8 mouse cellular contexts compared by ENCODE assay signal in genomic region chr14:47276036-47276603, GRCm38 (mm10). TPM values are rescaled to one million over a fixed set of nuclear protein-coding genes. Genes with fewer than 3 reads are reported as not detected.
DNase-seq lines count a peak whose midpoint lies in the region; ATAC-seq and TF ChIP-seq lines count a peak whose summit lies in the region.

No protein-coding gene starts in this region.

- H3K27me3 ChIP-seq in kidney, embryonic 14.5 days (ENCODE audit: control insufficient read depth, insufficient read depth, low read length), result no peaks in the 10 kb centered on the region
- no peaks in the 10 kb centered on the region for H3K27me3 ChIP-seq in G1E (ENCODE audit: insufficient read depth, low read length)
- no peaks in the 10 kb centered on the region for H3K27me3 ChIP-seq in forebrain, embryonic 10.5 days (ENCODE audit: poor library complexity, severe bottlenecking)
- H3K27me3 ChIP-seq in limb, embryonic 14.5 days (ENCODE audit: control insufficient read depth, insufficient read depth, low read length), result no peaks in the 10 kb centered on the region
- no peaks in the 10 kb centered on the region for H3K27me3 ChIP-seq in myocyte (ENCODE audit: control insufficient read depth, insufficient read depth, insufficient read length)

- H3ac ChIP-seq in myocyte (ENCODE audit: control insufficient read depth, insufficient read length), result peak overlapping the region; percentile 11

- 1% methylated on average over 22 of the region's 22 CpGs for WGBS in kidney, embryonic 14.5 days
- 3% methylated on average over 22 of the region's 22 CpGs for WGBS in forebrain, embryonic 10.5 days
- WGBS in limb, embryonic 14.5 days, result 2% methylated on average over 22 of the region's 22 CpGs

- H3K36me3 ChIP-seq in kidney, embryonic 14.5 days (ENCODE audit: control insufficient read depth, insufficient read depth, low read length), result peaks cover 22% of the 10 kb centered on the region
- peaks cover 48% of the 10 kb centered on the region for H3K36me3 ChIP-seq in G1E (replicated peaks)
- peaks cover 46% of the 10 kb centered on the region for H3K36me3 ChIP-seq in forebrain, embryonic 10.5 days (replicated peaks)
- H3K36me3 ChIP-seq in limb, embryonic 14.5 days (ENCODE audit: control insufficient read depth, insufficient read depth, low read length), result peaks cover 21% of the 10 kb centered on the region
- no peaks in the 10 kb centered on the region for H3K36me3 ChIP-seq in myocyte (ENCODE audit: control insufficient read depth, insufficient read depth)

- no peak; the same call in 1 of the 2 replicates for ATAC-seq in kidney, embryonic 14.5 days (ENCODE audit: low FRiP score, low TSS enrichment)
- ATAC-seq in G1E (ENCODE audit: extremely low read depth, insufficient number of reproducible peaks, low FRiP score, poor library complexity, severe bottlenecking), result peak; percentile 43; the same call in 1 of the 2 replicates
- ATAC-seq in limb, embryonic 14.5 days (ENCODE audit: low FRiP score, low read depth), result no peak

- peaks cover 13% of the 10 kb centered on the region for H3K4me1 ChIP-seq in kidney, embryonic 14.5 days (ENCODE audit: control insufficient read depth, insufficient read depth, low read length)
- peaks cover 15% of the 10 kb centered on the region for H3K4me1 ChIP-seq in G1E (ENCODE audit: insufficient read depth, low read depth, low read length)
- peaks cover 30% of the 10 kb centered on the region for H3K4me1 ChIP-seq in forebrain, embryonic 10.5 days
- H3K4me1 ChIP-seq in limb, embryonic 14.5 days (ENCODE audit: control insufficient read depth, insufficient read depth, low read length), result peaks cover 11% of the 10 kb centered on the region

- peak overlapping the region; percentile 91 for H3K9ac ChIP-seq in kidney, embryonic 14.5 days (ENCODE audit: low read depth, low read length)
- peak overlapping the region; percentile 75 for H3K9ac ChIP-seq in limb, embryonic 14.5 days (ENCODE audit: low read depth, low read length, severe bottlenecking)

- H3K27ac ChIP-seq in kidney, embryonic 14.5 days (ENCODE audit: low read depth, low read length), result peak overlapping the region; percentile 97
- peak overlapping the region; percentile 99 for H3K27ac ChIP-seq in forebrain, embryonic 10.5 days
- peak overlapping the region; percentile 58; the same call in 1 of the 2 replicates for H3K27ac ChIP-seq in limb, embryonic 14.5 days (replicated peaks; ENCODE audit: low read depth, low read length)

- no peak for TF ChIP-seq POLR2A in limb, embryonic 14.5 days (IDR thresholded peaks at IDR 0.05; ENCODE audit: borderline replicate concordance, extremely low read depth, insufficient read depth, insufficient read length)
- TF ChIP-seq POLR2A in myocyte (IDR thresholded peaks at IDR 0.05; ENCODE audit: insufficient read length, low read depth), result no peak

- DNase-seq in kidney, postnatal 4 days, result no peak
- peak; percentile 39 for DNase-seq in G1E (ENCODE audit: low spot score)
- DNase-seq in forebrain, embryonic 10.5 days (ENCODE audit: extremely low spot score, low spot score), result peak; percentile 31
- peak; percentile 9 for DNase-seq in limb, embryonic 14.5 days (ENCODE audit: low spot score)
- DNase-seq in ovary, adult 18-20 months (ENCODE audit: low spot score), result no peak
- no peak for DNase-seq in gastrocnemius, postnatal 25 days

- H3K4me2 ChIP-seq in kidney, embryonic 14.5 days (replicated peaks; ENCODE audit: low read depth, low read length), result peak overlapping the region; percentile 69
- peak overlapping the region; percentile 75 for H3K4me2 ChIP-seq in limb, embryonic 14.5 days (replicated peaks; ENCODE audit: low read depth, low read length, severe bottlenecking)
- H3K4me2 ChIP-seq in myocyte (ENCODE audit: low read depth), result peak overlapping the region; percentile 85

- H3K4me3 ChIP-seq in kidney, embryonic 14.5 days (ENCODE audit: low read length), result peak overlapping the region; percentile 81
- H3K4me3 ChIP-seq in G1E (ENCODE audit: low read depth, low read length) (peak overlapping the region; percentile 86), myocyte (peak overlapping the region; percentile 82)
- peak overlapping the region; percentile 92 for H3K4me3 ChIP-seq in forebrain, embryonic 10.5 days
- peak overlapping the region; percentile 67 for H3K4me3 ChIP-seq in limb, embryonic 14.5 days (replicated peaks; ENCODE audit: low read length)

- H3K79me2 ChIP-seq in myocyte (ENCODE audit: control insufficient read depth, insufficient read depth), result peaks cover 61% of the 10 kb centered on the region

- no peaks in the 10 kb centered on the region for H3K9me3 ChIP-seq in kidney, embryonic 14.5 days (ENCODE audit: control insufficient read depth, low read length)
- no peaks in the 10 kb centered on the region for H3K9me3 ChIP-seq in G1E (replicated peaks)
- no peaks in the 10 kb centered on the region for H3K9me3 ChIP-seq in forebrain, embryonic 10.5 days
- no peaks in the 10 kb centered on the region for H3K9me3 ChIP-seq in limb, embryonic 14.5 days (ENCODE audit: control insufficient read depth, low read length)

- no peak for TF ChIP-seq CTCF in G1E (IDR thresholded peaks at IDR 0.05; ENCODE audit: low read depth, low read length)

TF ChIP-seq in myocyte, 11 proteins besides CTCF, POLR2A, EP300 and RAD21:
- no peak for TF ChIP-seq TCF12 (IDR thresholded peaks at IDR 0.05; ENCODE audit: insufficient read depth, poor library complexity, severe bottlenecking)
- no peak for TF ChIP-seq CEBPB (IDR thresholded peaks at IDR 0.05; ENCODE audit: insufficient read depth, poor library complexity, severe bottlenecking)
- TF ChIP-seq USF1 (IDR thresholded peaks at IDR 0.05; ENCODE audit: low read depth), result no peak
- TF ChIP-seq MAX (IDR thresholded peaks at IDR 0.05; ENCODE audit: low read depth), result no peak
- TF ChIP-seq MYOD1 (IDR thresholded peaks at IDR 0.05; ENCODE audit: control insufficient read depth in 1 of 3, insufficient read length in 2 of 3, low read depth in 2 of 3), result no peak

RNA-seq across cellular contexts. Expression of gene Wdhd1, which starts 0.5 kb away (rescaled TPM):
- 26.0 and 44.3 TPM in 2 replicates for polyA plus RNA-seq in kidney, embryonic 14.5 days (2014; fragmentation: Nextera tagmentation; extraction: Ambion mirVana)
- total RNA-seq in G1E (2014; fragmentation: Nextera tagmentation) (92.5 and 119 TPM in 2 replicates), G1E (2017) (109 and 142 TPM in 2 replicates)
- polyA plus RNA-seq in G1E (2012) (6.6 and 11.2 TPM in 2 replicates), myocyte (2012; fragmentation: generic; extraction: Trizol) (2.1 TPM)
- polyA plus RNA-seq in forebrain, embryonic 10.5 days (2016; fragmentation: Nextera tagmentation; extraction: Ambion mirVana), result 68.9 and 70.2 TPM in 2 replicates
- 22.0 and 29.6 TPM in 2 replicates for polyA plus RNA-seq in limb, embryonic 14.5 days (2012; rRNA removed)
- 22.9 and 26.2 TPM in 2 replicates for polyA plus RNA-seq in limb, embryonic 14.5 days (2014; fragmentation: Nextera tagmentation; extraction: Ambion mirVana)
- total RNA-seq in gastrocnemius, postnatal 25 days (2021), result under 1 TPM; 0.36 to 0.62 TPM

RNA-seq across cellular contexts. Expression of gene Socs4, which starts 0.6 kb away (rescaled TPM):
- polyA plus RNA-seq in kidney, embryonic 14.5 days (2014; fragmentation: Nextera tagmentation; extraction: Ambion mirVana), result 5.7 and 7.0 TPM in 2 replicates
- total RNA-seq in G1E (2014; fragmentation: Nextera tagmentation), result 36.6 and 41.9 TPM in 2 replicates
- 28.9 and 38.9 TPM in 2 replicates for total RNA-seq in G1E (2017)
- polyA plus RNA-seq in G1E (2012), result 3.3 and 3.5 TPM in 2 replicates
- 3.5 and 3.7 TPM in 2 replicates for polyA plus RNA-seq in forebrain, embryonic 10.5 days (2016; fragmentation: Nextera tagmentation; extraction: Ambion mirVana)
- 7.5 and 7.6 TPM in 2 replicates for polyA plus RNA-seq in limb, embryonic 14.5 days (2012; rRNA removed)
- polyA plus RNA-seq in limb, embryonic 14.5 days (2014; fragmentation: Nextera tagmentation; extraction: Ambion mirVana), result 4.0 and 4.7 TPM in 2 replicates
- 2.5 TPM for polyA plus RNA-seq in myocyte (2012; fragmentation: generic; extraction: Trizol)
- total RNA-seq in gastrocnemius, postnatal 25 days (2021), result 1 to 10 TPM; 6.3 to 7.0 TPM

RNA-seq across cellular contexts. Expression of gene Mapk1ip1l, which starts 21.9 kb away (rescaled TPM):
- 57.5 and 104 TPM in 2 replicates for polyA plus RNA-seq in kidney, embryonic 14.5 days (2014; fragmentation: Nextera tagmentation; extraction: Ambion mirVana)
- total RNA-seq in G1E (2014; fragmentation: Nextera tagmentation) (134 and 139 TPM in 2 replicates), G1E (2017) (48.2 and 58.6 TPM in 2 replicates)
- polyA plus RNA-seq in G1E (2012) (75.5 and 189 TPM in 2 replicates), myocyte (2012; fragmentation: generic; extraction: Trizol) (22.9 TPM)
- polyA plus RNA-seq in forebrain, embryonic 10.5 days (2016; fragmentation: Nextera tagmentation; extraction: Ambion mirVana), result 127 and 134 TPM in 2 replicates
- 62.6 and 72.1 TPM in 2 replicates for polyA plus RNA-seq in limb, embryonic 14.5 days (2012; rRNA removed)
- polyA plus RNA-seq in limb, embryonic 14.5 days (2014; fragmentation: Nextera tagmentation; extraction: Ambion mirVana), result 74.6 and 76.1 TPM in 2 replicates
- 10 to 100 TPM; 24.0 to 26.2 TPM for total RNA-seq in gastrocnemius, postnatal 25 days (2021)

Comparison
In these comparisons a context has a peak if more than half of its experiments do, and no peak if none do; other contexts are left out.
1. DNase-seq: peak in G1E (single experiment), forebrain, embryonic 10.5 days (single experiment) and limb, embryonic 14.5 days (single experiment); none in kidney, postnatal 4 days (0 of 2), ovary, adult 18-20 months (single experiment) and gastrocnemius, postnatal 25 days (single experiment).
2. Peak in every context shown above with its lines, with median percentiles within 50 percentile points of each other: H3K27ac ChIP-seq, H3K4me2 ChIP-seq and H3K4me3 ChIP-seq.